Mouse (Mus musculus) ES-Bruce4 (cell line): ENCODE measurements around the gene Sema3g. TPM values are rescaled to one million over a fixed set of nuclear protein-coding genes. Genes with fewer than 3 reads are reported as not detected.

Source experiments
- H3K27ac ChIP-seq: 2 replicates; pipeline ENCODE4 v1.5.1; 2012; ENCODE audit warnings: low read length, inconsistent platforms; ENCODE audit not compliant: insufficient read depth
- H3K27me3 ChIP-seq: 2 replicates; pipeline ENCODE4 v1.6.1; 2012; ENCODE audit warnings: mild to moderate bottlenecking, low read length, inconsistent platforms; ENCODE audit not compliant: control insufficient read depth, poor library complexity, insufficient read depth, severe bottlenecking
- H3K36me3 ChIP-seq: 2 replicates; pipeline ENCODE4 v1.6.1; 2012; ENCODE audit warnings: inconsistent platforms, mild to moderate bottlenecking, low read length, moderate library complexity; ENCODE audit not compliant: control insufficient read depth, poor library complexity, insufficient read depth, severe bottlenecking
- H3K4me1 ChIP-seq: one replicate; pipeline ENCODE4 v1.8.1; 2011; ENCODE audit warnings: low read length; ENCODE audit not compliant: control insufficient read depth, insufficient read depth
- H3K4me3 ChIP-seq: 2 replicates; pipeline ENCODE4 v1.5.1; 2011; ENCODE audit warnings: low read depth, mild to moderate bottlenecking, low read length
- H3K9ac ChIP-seq: 2 replicates; pipeline ENCODE4 v1.6.1; 2012; ENCODE audit warnings: low read depth, mild to moderate bottlenecking, inconsistent platforms; ENCODE audit not compliant: poor library complexity, severe bottlenecking
- H3K9me3 ChIP-seq: replicated peaks from 2 replicates; pipeline ENCODE4 v1.6.1; 2012; ENCODE audit warnings: mild to moderate bottlenecking, low read length, inconsistent platforms; ENCODE audit not compliant: control insufficient read depth, poor library complexity, insufficient read depth, severe bottlenecking
- CTCF ChIP-seq: IDR thresholded peaks from one replicate; pipeline ENCODE4 v1.8.1; 2011; ENCODE audit warnings: low read depth, low read length
- EP300 ChIP-seq: IDR thresholded peaks from 2 replicates; pipeline ENCODE4 v1.6.1; 2011; ENCODE audit warnings: low read depth, low read length; ENCODE audit not compliant: insufficient read depth
- POLR2A ChIP-seq: IDR thresholded peaks from one replicate; pipeline ENCODE4 v1.8.1; 2011; ENCODE audit warnings: low read length; ENCODE audit not compliant: insufficient read depth
- polyA plus RNA-seq: library from polyadenylated mRNA; stranded (reverse); fragments of >200 nt; gene quantifications from 2 replicates; pipeline ENCODE4 v1.2.4, GENCODE M21; 2011; ENCODE audit warnings: low read depth; ENCODE audit not compliant: missing spikeins, insufficient read depth, insufficient read length

Gene Sema3g
- polyA plus RNA-seq, 1 experiment = not detected

DNA sequence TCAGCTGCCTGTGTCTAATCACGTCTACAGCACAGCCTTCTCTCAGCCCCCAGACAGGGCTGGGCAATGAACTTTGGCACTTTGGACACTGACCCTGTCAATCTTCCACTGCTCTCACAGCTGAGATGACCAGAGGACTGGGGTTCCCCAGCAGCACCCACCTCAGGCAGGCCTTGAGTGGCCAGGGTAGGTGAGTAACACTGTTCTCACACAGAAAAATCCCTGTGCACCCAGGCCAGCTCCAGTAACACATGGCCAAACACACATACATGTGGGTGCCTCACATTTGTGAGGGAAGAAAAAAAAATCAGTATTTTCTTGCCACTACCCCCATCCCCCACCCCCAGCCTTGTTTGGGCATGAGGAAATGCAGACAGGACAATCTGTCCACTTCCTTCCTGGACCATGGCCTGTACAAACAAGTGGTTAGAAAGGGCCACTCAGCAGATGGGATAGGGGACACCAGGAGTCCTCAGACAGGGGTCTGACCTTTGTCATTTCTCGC lies 34.8 kb upstream of the Sema3g start:
- no peaks in the 10 kb centered on the region for H3K4me1 ChIP-seq
- no peaks in the 10 kb centered on the region for H3K27me3 ChIP-seq
- no peak overlapping the region for H3K27ac ChIP-seq
- no peaks in the 10 kb centered on the region for H3K9me3 ChIP-seq
- no peak overlapping the region for H3K4me3 ChIP-seq
- H3K36me3 ChIP-seq = peaks cover 39% of the 10 kb centered on the region
- no peak overlapping the region for H3K9ac ChIP-seq
- TF ChIP-seq POLR2A = no peak
- TF ChIP-seq EP300 = no peak
- TF ChIP-seq CTCF = no peak

DNA sequence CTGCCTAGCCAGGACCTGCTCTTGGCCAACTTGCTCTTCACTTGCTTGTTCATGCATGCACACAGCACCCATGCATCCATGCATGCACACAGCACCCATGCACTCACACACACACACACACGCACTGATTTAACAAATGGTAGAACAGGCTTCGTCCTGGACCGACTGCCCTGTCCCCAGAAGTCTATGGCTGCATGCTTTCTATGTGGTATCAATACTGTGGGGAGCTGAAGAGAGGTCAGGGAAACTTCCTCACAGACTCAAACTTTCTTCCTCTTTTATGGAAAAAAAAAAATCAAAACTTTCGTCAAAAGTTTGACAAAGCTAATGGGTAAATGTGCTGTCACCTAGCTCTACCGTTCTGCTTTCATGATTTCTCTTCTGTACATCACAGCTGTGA lies 34.1 kb upstream of the Sema3g start:
- Histone ChIP-seq H3K4me3 (no peak overlapping the region), H3K27me3 (no peaks in the 10 kb centered on the region), H3K4me1 (no peaks in the 10 kb centered on the region), H3K9ac (no peak overlapping the region), H3K27ac (no peak overlapping the region), H3K9me3 (no peaks in the 10 kb centered on the region), H3K36me3 (peaks cover 43% of the 10 kb centered on the region)
- TF ChIP-seq POLR2A = no peak
- no peak for TF ChIP-seq EP300
- no peak for TF ChIP-seq CTCF

DNA sequence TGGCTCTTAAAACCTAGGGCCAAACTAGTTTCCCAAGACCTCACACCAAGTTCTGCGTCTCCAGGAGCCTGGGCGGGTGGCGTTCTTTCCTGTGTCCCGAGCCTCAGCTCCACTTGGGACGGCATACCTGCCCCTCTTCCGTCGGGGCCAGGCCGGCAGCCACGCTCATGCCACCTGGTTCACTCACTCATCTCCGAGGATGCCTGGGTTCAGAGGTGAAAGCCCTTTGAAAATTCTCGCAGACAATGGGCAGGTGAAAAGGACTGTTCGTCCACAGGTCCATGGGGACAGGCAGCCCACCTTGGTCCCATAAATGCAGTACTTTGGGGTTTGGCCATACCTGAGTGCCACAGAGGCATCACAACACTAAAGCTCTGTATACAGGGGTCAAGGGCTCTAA lies 33.5 kb upstream of the Sema3g start:
- Histone ChIP-seq H3K27me3 (no peaks in the 10 kb centered on the region), H3K36me3 (peaks cover 47% of the 10 kb centered on the region)
- TF ChIP-seq CTCF (no peak), EP300 (no peak), POLR2A (no peak)

DNA sequence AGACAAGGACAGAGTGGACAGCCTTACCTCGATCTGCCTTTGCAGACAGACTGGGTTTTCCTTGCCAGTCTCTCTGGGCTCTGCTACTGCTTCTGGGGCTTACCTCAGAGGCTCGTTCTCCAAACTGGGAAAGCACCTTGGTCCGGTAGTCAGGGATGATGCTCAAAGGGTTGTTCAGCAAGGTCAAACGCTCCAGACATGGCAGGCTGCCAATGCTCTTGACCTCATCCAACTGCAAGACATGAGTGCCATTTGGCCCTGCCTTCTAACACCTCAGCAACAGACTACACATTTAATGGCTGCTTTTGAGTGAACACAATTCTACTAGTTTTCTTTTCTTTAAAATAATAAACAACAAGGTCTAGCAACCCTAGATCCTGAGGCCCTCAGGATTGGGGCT lies 31.0 kb upstream of the Sema3g start:
- Histone ChIP-seq H3K4me3 (no peak overlapping the region), H3K27ac (no peak overlapping the region), H3K4me1 (no peaks in the 10 kb centered on the region), H3K27me3 (no peaks in the 10 kb centered on the region), H3K9me3 (no peaks in the 10 kb centered on the region), H3K36me3 (peaks cover 67% of the 10 kb centered on the region), H3K9ac (no peak overlapping the region)
- TF ChIP-seq POLR2A (no peak), EP300 (no peak), CTCF (no peak)

More for the DNA sequence above, 33.5 kb upstream of the Sema3g start:
- Histone ChIP-seq H3K9me3 (no peaks in the 10 kb centered on the region), H3K9ac (no peak overlapping the region), H3K4me1 (no peaks in the 10 kb centered on the region), H3K4me3 (no peak overlapping the region), H3K27ac (no peak overlapping the region)

DNA sequence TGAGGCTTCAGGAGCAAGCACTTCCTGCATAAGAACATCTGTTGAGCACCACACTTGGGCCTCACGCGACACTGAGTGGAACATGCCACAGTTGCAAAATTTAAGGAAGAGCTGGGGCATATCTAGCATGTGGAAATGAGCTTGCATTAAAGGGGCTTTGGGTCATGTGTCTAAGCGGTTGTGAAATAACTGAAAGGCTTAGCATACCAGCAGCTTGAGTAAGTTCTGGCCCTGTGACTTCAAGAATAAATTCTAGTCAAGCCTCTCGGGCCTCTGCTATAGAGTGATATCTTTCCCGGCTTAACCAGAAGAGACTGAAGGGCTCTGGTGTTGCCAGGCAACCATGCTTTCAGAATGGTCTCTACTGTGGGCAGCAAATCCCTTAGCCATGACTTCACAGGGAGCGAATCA lies 28.9 kb upstream of the Sema3g start:
- peaks cover 72% of the 10 kb centered on the region for H3K36me3 ChIP-seq
- H3K4me1 ChIP-seq = no peaks in the 10 kb centered on the region
- H3K9me3 ChIP-seq = no peaks in the 10 kb centered on the region

DNA sequence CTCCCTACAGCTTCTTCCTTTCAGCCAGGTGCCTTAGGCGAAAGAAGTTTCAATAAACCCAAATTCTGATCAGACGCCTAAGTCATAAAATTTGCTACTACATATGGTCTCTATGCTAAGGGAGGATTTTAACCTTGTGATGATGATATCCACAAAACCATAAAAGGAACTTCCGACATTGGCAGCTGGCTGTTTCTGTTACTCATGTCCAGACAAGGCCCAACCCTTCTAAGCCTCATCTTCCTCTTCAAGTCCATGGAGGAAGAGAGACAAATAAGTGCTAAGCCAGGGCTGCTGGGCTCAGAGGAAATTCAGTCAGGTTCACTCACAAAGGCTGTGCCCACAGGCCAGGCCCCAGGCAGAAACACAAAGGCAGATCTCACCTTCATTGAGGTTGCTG lies 28.3 kb upstream of the Sema3g start:
- Histone ChIP-seq H3K9me3 (no peaks in the 10 kb centered on the region), H3K27ac (no peak overlapping the region), H3K9ac (no peak overlapping the region), H3K36me3 (peaks cover 71% of the 10 kb centered on the region), H3K27me3 (no peaks in the 10 kb centered on the region), H3K4me1 (no peaks in the 10 kb centered on the region), H3K4me3 (no peak overlapping the region)
- no peak for TF ChIP-seq POLR2A
- TF ChIP-seq EP300 = no peak
- no peak for TF ChIP-seq CTCF

More for the DNA sequence above, 28.9 kb upstream of the Sema3g start:
- H3K9ac ChIP-seq = no peak overlapping the region
- H3K27me3 ChIP-seq = no peaks in the 10 kb centered on the region
- TF ChIP-seq EP300 (no peak), CTCF (no peak), POLR2A (no peak)
- no peak overlapping the region for H3K27ac ChIP-seq
- H3K4me3 ChIP-seq = no peak overlapping the region
